Mouse (Mus musculus) forebrain, embryonic 11.5 days (tissue): Measurements from ENCODE around the gene Plppr1. TPM values are rescaled to one million over a fixed set of nuclear protein-coding genes. Genes with fewer than 3 reads are reported as not detected.

Experiments
- ATAC-seq: fragments of 200-750 bp; cut with Nextera tagmentation; replicated peaks from 2 replicates; pipeline ENCODE4 v1.8.0; 2017; ENCODE audit warnings: moderate TSS enrichment; ENCODE audit not compliant: low FRiP score
- DNase-seq: peaks from one replicate; pipeline ENCODE4 v3.0.0-alpha.2; 2017; ENCODE audit warnings: low spot score
- H3K27ac ChIP-seq: fragments of 300-500 bp; sonication (generic); 2 replicates; pipeline ENCODE4 v1.5.1; 2014; ENCODE audit warnings: low read depth, low read length
- H3K27me3 ChIP-seq: fragments of 300-500 bp; sonication (generic); 2 replicates; pipeline ENCODE4 v1.6.1; 2014; ENCODE audit warnings: mild to moderate bottlenecking, low read length, mixed read lengths; ENCODE audit not compliant: control insufficient read depth, insufficient read depth
- H3K36me3 ChIP-seq: fragments of 300-500 bp; sonication (generic); 2 replicates; pipeline ENCODE4 v1.6.1; 2014; ENCODE audit warnings: mild to moderate bottlenecking, low read length, moderate library complexity, mixed read lengths; ENCODE audit not compliant: control insufficient read depth, insufficient read depth
- H3K4me1 ChIP-seq: fragments of 300-500 bp; sonication (generic); replicated peaks from 2 replicates; pipeline ENCODE4 v1.6.1; 2014; ENCODE audit warnings: low read length, mixed read lengths; ENCODE audit not compliant: control insufficient read depth, insufficient read depth
- H3K4me2 ChIP-seq: fragments of 300-500 bp; sonication (generic); 2 replicates; pipeline ENCODE4 v1.6.1; 2014; ENCODE audit warnings: low read depth, mild to moderate bottlenecking, low read length, moderate library complexity, mixed read lengths; ENCODE audit not compliant: severe bottlenecking
- H3K4me3 ChIP-seq: fragments of 300-500 bp; sonication (generic); 2 replicates; pipeline ENCODE4 v1.5.1; 2014; ENCODE audit warnings: low read depth, low read length
- H3K9ac ChIP-seq: fragments of 300-500 bp; sonication (generic); 2 replicates; pipeline ENCODE4 v1.6.1; 2014; ENCODE audit warnings: low read length
- H3K9me3 ChIP-seq: fragments of 300-500 bp; sonication (generic); 2 replicates; pipeline ENCODE4 v1.6.1; 2016; ENCODE audit warnings: low read length, mixed read lengths; ENCODE audit not compliant: control insufficient read depth
- WGBS: fragments of 180-500 bp; shearing (Covaris S2); extraction: QIAGEN DNeasy Blood & Tissue Kit; methylation state at CpG from one replicate; pipeline ENCODE4 v1.1.7; 2014; 5-methylcytosine and 5-hydroxymethylcytosine counted together
- polyA plus RNA-seq: library from polyadenylated mRNA; unstranded; fragments of >200 nt; fragmentation: Nextera tagmentation; extraction: Ambion mirVana; gene quantifications from 2 replicates; pipeline ENCODE4 v1.2.1, GENCODE M21; 2014

The Plppr1 gene
- polyA plus RNA-seq, 1 experiment from 2014 or later = 10.1 TPM

GRCm38 (mm10) chr4:49179471-49180181 lies 120.6 kb downstream of the Plppr1 start:
- Histone ChIP-seq H3K9ac (no peak overlapping the region), H3K27me3 (no peaks in the 10 kb centered on the region), H3K27ac (no peak overlapping the region), H3K36me3 (no peaks in the 10 kb centered on the region), H3K4me3 (no peak overlapping the region), H3K4me1 (no peaks in the 10 kb centered on the region), H3K9me3 (no peaks in the 10 kb centered on the region), H3K4me2 (no peak overlapping the region)
- ATAC-seq = no peak
- 84% methylated on average over 2 of the region's 2 CpGs for WGBS
- DNase-seq = no peak

DNA sequence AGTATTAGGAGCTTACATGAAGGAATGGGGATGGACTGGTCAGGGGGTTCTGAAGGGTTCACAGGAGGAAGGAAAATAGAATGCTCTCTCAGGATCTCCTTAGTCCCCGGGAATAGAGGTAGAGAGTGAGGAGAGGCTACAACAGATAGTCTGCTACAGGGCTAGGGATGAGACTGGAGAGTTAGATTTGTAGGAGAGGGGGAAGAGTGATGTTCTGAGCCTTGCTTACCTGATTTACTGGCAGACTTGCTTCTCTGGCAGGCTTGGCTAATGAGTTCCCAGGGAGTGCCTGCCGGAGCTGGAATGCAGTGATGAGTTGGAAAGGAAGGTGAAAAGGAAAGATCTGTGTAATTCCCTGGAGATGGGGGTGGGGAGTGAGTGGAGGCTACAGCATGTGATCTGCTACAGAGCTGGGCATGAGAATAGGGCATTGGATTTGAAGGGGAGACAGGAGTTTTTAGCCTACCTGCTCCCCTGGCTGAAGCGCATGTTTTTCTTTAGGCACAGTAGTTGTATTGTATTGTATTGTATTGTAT lies 131.0 kb downstream of the Plppr1 start:
- DNase-seq (no peak), ATAC-seq (no peak)
- Histone ChIP-seq H3K4me3 (no peak overlapping the region), H3K27ac (no peak overlapping the region), H3K4me2 (no peak overlapping the region), H3K4me1 (no peaks in the 10 kb centered on the region), H3K36me3 (no peaks in the 10 kb centered on the region), H3K9ac (no peak overlapping the region), H3K27me3 (no peaks in the 10 kb centered on the region), H3K9me3 (no peaks in the 10 kb centered on the region)
- 65% methylated on average over 3 of the region's 3 CpGs for WGBS

DNA sequence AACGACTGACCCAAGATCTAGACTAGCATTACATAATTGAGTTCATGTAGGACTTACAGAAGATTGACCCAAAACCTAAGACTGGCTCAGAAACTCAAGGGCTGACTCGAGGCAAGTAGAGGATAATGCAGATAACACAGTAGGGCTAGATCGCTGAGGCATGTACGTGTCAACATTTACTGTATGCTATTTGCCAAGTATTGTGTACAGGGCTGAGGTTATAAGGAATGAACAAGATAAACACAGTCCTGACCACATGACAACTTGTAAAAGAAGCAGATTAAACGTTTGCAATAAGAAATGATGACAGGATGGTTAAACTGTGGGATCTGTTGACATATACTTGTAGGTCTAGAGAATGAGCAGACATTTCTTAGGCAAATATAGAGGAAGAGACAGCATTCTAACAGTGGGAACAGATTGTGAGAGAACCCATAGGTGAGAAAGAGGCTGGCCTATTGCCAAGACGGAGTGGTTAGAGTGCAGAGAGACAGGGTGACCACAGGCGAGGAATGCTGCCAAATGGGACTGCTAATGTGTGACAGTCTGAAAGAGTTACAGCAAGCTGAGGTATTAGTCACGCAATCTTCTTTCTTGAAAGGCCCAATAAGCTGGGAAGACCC lies 138.2 kb downstream of the Plppr1 start:
- DNase-seq (no peak), ATAC-seq (no peak)
- Histone ChIP-seq H3K4me1 (no peaks in the 10 kb centered on the region), H3K27ac (no peak overlapping the region), H3K36me3 (no peaks in the 10 kb centered on the region), H3K4me3 (no peak overlapping the region), H3K9ac (no peak overlapping the region), H3K27me3 (no peaks in the 10 kb centered on the region), H3K4me2 (no peak overlapping the region), H3K9me3 (no peaks in the 10 kb centered on the region)
- whole genome bisulfite sequencing = 82% methylated on average over 8 of the region's 8 CpGs

GRCm38 (mm10) chr4:49210457-49210856 lies 151.4 kb downstream of the Plppr1 start:
- no peaks in the 10 kb centered on the region for H3K27me3 ChIP-seq
- no peaks in the 10 kb centered on the region for H3K36me3 ChIP-seq
- DNase-seq (no peak), ATAC-seq (no peak)
- no peak overlapping the region for H3K27ac ChIP-seq
- H3K4me1 ChIP-seq = no peaks in the 10 kb centered on the region
- no peaks in the 10 kb centered on the region for H3K9me3 ChIP-seq
- H3K9ac ChIP-seq = no peak overlapping the region
- H3K4me2 ChIP-seq = no peak overlapping the region
- no peak overlapping the region for H3K4me3 ChIP-seq
- WGBS = 97% methylated on average over 1 of the region's 1 CpGs

DNA sequence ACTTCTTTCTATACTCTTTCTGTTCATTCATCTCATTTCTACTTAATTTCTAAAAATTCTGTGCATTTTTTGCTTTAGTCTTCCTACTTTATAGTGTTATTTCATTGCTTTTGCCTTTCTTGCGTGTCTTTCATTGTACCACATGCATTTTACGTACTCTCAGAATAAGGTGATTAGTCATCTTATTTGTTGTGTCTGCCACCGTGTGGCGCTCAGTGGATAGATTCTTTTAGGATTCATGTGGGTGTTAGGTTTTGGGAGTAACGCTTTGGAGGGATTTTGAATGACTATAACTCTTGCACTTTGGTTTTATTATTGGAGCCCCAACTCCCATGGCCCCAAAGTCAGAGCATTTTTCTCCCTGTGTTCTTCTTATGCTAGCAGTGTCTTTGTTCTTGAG lies 152.5 kb downstream of the Plppr1 start:
- Histone ChIP-seq H3K4me1 (no peaks in the 10 kb centered on the region), H3K4me3 (no peak overlapping the region), H3K36me3 (no peaks in the 10 kb centered on the region), H3K4me2 (no peak overlapping the region), H3K27ac (no peak overlapping the region), H3K9ac (no peak overlapping the region), H3K27me3 (no peaks in the 10 kb centered on the region), H3K9me3 (no peaks in the 10 kb centered on the region)
- DNase-seq = no peak
- WGBS = 79% methylated on average over 5 of the region's 5 CpGs
- no peak for ATAC-seq

DNA sequence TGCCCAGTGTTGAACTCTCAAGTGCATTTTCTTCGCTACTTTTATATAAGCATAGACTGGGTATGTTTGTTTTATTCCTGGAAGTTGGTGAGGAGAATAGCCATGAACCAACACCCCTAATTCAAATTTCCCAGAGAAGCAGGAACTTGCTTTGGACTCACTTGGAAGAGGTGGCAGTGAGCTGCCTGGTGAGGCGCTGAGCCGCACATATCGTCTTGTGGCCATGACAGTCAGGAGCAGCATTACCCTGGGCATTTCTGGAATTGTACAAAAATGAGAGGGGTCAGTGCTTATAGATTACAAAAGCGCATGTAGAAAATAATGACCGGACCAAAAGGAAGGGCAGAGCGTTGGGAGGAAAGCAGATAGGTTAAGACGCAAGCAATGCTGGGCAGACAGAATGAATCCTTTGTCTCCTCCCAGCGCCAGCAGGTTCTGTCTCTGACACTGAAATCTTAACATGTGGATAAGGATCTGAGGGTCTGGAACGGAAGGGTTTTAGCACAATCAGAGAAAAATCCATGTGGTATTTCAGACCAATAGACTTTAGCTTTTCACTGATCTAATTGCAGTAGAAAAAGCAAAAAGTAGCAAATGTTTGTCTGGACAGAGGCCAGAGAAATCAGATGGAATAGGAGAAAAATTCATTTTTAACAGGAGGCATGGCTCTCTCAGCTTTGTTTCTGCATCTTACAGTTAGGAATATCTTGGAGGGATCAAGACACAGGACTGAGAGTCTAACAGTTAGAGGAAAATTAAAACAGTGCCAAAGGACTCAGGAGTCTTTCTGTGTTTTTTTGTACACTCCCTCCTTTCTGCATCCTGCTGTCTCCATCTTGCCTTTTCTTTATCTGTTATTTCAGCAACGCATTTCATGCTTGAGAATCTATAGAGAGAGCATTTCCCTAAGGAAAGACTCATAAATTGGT lies 153.8 kb downstream of the Plppr1 start:
- H3K4me3 ChIP-seq = no peak overlapping the region
- 81% methylated on average over 11 of the region's 11 CpGs for WGBS
- DNase-seq = no peak
- no peaks in the 10 kb centered on the region for H3K27me3 ChIP-seq
- H3K9ac ChIP-seq = no peak overlapping the region
- H3K4me2 ChIP-seq = no peak overlapping the region
- no peak overlapping the region for H3K27ac ChIP-seq
- no peaks in the 10 kb centered on the region for H3K36me3 ChIP-seq
- H3K9me3 ChIP-seq = no peaks in the 10 kb centered on the region
- ATAC-seq = no peak
- no peaks in the 10 kb centered on the region for H3K4me1 ChIP-seq

DNA sequence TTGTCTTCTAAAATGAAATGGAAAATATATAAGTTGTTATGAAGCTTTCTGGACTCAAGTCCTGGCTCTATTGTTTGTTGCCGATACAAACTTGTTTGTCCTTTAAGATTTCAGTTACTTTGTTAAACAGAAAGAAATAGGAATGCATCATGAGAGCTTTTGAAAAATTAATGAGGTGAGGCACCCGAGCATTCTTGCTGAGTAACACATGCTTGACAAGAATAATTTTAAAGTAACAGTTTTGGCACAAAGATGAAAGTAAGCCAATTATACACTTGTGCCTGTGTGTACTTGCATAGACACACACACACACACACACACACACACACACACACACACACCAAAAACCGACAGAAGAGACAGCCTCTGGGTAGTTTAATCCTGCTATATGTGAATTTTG lies 155.3 kb downstream of the Plppr1 start:
- Histone ChIP-seq H3K4me2 (no peak overlapping the region), H3K27ac (no peak overlapping the region), H3K27me3 (no peaks in the 10 kb centered on the region), H3K9ac (no peak overlapping the region), H3K4me3 (no peak overlapping the region), H3K9me3 (no peaks in the 10 kb centered on the region), H3K4me1 (no peaks in the 10 kb centered on the region), H3K36me3 (no peaks in the 10 kb centered on the region)
- no peak for ATAC-seq
- 78% methylated on average over 3 of the region's 3 CpGs for WGBS
- no peak for DNase-seq

DNA sequence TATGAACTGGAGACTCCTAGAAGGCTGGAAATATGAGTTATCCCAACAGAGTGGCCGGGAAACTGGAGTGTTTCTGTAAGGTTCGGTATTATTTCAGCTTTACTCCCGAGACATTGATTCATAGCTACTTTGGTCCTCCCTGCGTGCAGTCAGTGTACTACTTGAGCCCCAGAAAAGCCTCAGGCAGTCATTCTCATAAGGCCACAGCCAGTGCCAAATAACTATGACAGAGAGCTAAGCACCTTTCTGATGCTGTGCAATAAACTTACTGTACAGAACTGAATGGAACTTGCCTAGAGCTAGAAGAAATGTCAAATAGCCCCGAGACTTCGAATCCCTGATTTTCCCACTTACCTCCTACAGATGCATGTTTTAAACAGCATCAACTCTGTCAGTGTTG lies 164.4 kb downstream of the Plppr1 start:
- no peak overlapping the region for H3K4me2 ChIP-seq
- H3K27me3 ChIP-seq = no peaks in the 10 kb centered on the region
- H3K27ac ChIP-seq = no peak overlapping the region
- H3K36me3 ChIP-seq = no peaks in the 10 kb centered on the region
- no peak overlapping the region for H3K9ac ChIP-seq
- H3K9me3 ChIP-seq = no peaks in the 10 kb centered on the region
- no peaks in the 10 kb centered on the region for H3K4me1 ChIP-seq
- 86% methylated on average over 6 of the region's 6 CpGs for WGBS
- DNase-seq (no peak), ATAC-seq (no peak)
- H3K4me3 ChIP-seq = no peak overlapping the region
